Mouse (Mus musculus): ENCODE data around the gene Wwp2.

GRCm38 (mm10) chr8:107473369-107473768 is 37.2 kb downstream of the Wwp2 start:
- TF ChIP-seq CTCF (IDR thresholded peaks at IDR 0.05) = no peak
- TF ChIP-seq EP300 (IDR thresholded peaks at IDR 0.05; ENCODE audit: insufficient read depth, low read depth, low read length) = no peak
- TF ChIP-seq POLR2A (IDR thresholded peaks at IDR 0.05; ENCODE audit: insufficient read depth, low read depth, low read length) = no peak
